Mouse (Mus musculus) layer of hippocampus, adult 8-10 months (tissue): ENCODE results near the gene Cdkl3. TPM values are rescaled to one million over a fixed set of nuclear protein-coding genes. Genes with fewer than 3 reads are reported as not detected.
A peak's percentile ranks its signal among the peaks of the same experiment; 100 is the strongest.
"Not testable (repeated sequence)": the region's sequence is repeated elsewhere in the genome, so short reads cannot be mapped to it uniquely, and the experiment has no call there.

Source experiments
- DNase-seq, 2 experiments: peaks; one replicate each; pipeline ENCODE4 v3.0.0; 2022; ENCODE audit warnings: low spot score in 2 of 2
- microRNA-seq, 2 experiments: library from miRNA; unstranded; fragments of <30 nt; microRNA quantifications; one replicate each; pipeline ENCODE4 v1.2.0; 2022
- total RNA-seq, 4 experiments: library from RNA; stranded (reverse); gene quantifications; 2 replicates each; pipeline ENCODE4 v1.2.4; 2022

Gene Cdkl3
- total RNA-seq, 4 experiments from 2014 or later: 13.4 to 17.6 (median 16.1) TPM

DNA sequence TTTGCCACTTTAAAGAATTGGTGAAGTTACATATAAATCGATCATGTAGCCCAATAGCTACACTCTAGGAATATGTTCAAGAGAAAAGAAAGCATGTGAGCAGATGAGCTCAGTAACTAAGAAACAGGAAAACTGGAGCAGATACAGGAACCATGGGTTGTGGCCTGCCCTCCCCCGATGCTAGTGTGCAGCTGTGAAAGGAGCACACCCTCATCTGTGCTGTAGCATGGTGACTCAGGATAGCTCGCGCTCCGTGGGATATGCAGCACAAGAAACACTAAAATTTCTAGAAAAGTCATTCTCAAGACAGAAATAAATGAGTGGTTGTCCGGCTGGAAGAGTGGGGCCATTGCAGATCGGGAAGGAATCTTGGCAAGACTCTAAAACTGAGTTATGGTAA lies 113.1 kb downstream of the Cdkl3 start:
- no peak for DNase-seq

DNA sequence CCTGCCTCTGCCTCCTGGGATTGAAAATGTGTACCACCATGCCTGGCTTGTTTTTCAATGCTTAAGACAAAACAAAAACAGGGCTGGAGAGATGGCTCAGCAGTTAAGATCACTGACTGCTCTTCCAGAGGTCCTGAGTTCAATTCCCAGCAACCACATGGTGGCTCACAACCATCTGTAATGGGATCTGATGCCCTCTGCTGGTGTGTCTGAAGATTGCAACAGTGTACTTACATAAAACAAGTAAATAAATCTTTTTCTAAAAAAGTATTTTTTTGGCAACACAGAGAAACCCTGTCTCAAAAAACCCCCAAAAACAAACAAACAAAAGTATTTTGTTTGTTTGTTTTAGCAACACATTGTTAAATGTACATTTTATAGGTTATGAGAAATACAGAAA lies 116.4 kb downstream of the Cdkl3 start:
- DNase-seq: not testable (repeated sequence)

DNA sequence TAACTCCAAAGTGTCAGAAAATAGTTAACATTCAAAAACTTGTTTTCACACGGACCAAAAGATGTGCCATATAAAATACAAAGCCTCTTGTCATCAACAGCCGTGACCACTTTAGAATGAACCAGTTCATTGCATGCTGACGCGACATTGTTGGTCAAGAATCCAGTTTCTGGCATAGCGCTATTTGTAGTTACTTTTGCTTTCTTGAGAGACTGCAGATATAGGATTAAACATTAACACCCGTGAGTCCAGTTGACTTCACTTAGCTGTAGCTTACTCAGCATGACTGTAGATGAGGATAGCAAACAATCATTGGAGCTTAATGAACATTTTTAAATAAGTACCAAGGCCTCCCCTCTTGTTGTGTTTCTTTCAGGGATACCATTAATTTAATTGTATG lies 118.0 kb downstream of the Cdkl3 start:
- no peak for DNase-seq

DNA sequence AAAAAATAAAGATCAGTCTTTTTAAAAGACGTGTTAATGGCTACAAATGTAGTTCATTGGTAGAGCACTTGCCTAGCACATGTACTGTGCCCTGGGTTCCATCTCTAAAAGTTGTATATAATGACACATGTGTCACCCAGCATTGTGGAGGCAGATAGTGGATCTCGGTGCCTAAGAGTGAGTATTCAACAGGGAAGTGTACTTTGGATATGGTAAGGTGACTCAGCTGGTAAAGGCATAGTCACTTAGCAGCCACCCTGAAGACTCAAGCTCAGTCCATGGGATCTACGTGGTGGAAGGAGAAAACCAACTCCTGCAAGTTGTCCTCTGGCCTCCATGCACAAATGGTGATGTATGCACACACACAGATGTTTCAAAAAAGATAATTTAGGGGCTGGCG lies 120.4 kb downstream of the Cdkl3 start:
- DNase-seq: no peak

DNA sequence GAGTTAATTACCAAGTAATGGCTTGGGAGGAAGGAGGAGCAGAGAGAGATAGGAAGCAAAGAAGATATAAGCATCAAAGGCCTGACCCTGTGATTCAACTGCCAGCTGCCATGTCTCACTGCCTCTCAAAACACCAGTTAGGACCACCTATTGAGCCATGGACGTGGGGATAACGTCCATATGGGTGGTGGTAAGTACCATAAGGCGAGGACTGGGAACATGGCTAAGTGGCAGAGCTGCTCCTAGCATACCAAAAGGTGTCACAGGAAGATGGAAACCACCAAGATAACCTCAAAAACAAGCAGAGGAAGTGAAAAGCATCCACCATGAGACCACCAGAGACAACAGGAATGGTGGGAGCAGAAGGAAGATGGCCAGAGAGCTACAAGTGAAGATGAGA lies 123.1 kb downstream of the Cdkl3 start:
- DNase-seq: no peak

DNA sequence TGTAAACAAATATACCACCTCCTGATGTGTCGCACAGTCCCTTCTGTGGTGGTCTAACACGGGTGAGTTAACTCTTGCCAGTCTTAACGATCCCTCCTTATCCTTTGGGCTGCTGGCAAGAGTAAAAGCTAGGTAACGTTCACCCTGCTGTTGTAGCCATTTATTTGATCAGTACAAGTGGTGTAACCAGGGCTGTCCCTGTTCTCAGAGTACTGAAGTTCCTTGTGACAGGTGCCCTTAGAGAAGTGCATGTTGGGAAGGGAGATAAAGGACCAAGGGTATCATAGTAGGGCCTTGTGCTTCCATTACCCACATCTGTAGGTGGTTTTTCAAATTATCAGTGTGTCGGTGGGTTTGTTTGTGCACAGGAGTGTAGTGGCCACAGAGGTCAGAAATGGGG lies 123.7 kb downstream of the Cdkl3 start:
- no peak for DNase-seq

DNA sequence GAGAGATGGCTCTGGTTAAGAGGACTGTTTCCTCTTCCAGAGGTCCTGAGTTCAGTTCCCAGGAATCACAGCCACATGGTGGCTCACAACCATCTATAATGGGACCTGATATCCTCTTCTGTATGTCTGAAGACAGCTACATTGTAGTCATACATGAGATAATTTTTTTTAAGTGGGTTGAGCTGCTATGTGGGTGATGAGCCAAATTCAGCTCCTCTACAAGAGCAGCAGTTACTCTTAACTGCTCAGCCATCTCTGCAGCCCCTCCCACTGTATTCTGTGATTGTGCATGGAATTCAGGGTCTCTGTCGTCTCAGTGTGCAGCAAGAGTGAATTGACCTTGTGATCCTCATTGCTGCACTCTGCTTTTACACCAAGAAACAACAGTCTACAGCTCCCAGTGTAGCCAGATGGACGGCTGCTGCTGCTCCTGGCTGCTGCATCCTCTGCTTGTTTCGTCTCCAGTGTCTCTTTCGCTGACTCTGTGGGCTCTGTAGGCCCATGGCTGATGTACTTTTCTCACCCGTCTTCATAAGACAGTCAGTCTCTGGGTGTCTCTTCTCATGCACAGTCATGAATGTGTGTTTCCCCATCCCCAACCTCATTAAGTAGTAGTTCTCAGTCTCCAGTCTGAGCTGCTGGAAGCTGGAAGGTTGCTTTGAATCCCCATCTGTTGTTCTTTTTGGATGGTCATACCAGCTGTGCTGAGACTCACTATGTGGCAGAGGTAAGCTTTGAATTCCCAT lies 124.5 kb downstream of the Cdkl3 start:
- DNase-seq: peak; percentile 22 to 31

DNA sequence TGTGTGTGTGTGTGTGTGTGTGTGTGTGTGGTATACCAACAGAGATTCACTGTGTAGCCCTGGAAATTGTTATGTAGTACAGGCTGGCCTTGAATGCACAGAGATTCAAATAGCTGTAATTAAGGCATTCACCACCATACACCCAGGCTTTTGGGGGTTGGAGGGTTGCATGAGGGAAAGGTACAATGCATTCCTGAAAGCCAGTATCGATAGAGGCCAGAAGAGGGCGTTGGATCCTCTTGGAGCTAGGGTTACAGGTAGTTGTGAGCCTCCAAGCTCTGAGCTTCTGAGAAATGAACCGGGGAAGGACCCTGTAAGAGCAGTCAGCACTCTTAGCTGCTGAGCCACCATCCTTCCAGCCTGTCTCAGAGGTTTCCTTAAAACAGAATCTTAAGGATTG lies 125.2 kb downstream of the Cdkl3 start:
- DNase-seq: no peak

DNA sequence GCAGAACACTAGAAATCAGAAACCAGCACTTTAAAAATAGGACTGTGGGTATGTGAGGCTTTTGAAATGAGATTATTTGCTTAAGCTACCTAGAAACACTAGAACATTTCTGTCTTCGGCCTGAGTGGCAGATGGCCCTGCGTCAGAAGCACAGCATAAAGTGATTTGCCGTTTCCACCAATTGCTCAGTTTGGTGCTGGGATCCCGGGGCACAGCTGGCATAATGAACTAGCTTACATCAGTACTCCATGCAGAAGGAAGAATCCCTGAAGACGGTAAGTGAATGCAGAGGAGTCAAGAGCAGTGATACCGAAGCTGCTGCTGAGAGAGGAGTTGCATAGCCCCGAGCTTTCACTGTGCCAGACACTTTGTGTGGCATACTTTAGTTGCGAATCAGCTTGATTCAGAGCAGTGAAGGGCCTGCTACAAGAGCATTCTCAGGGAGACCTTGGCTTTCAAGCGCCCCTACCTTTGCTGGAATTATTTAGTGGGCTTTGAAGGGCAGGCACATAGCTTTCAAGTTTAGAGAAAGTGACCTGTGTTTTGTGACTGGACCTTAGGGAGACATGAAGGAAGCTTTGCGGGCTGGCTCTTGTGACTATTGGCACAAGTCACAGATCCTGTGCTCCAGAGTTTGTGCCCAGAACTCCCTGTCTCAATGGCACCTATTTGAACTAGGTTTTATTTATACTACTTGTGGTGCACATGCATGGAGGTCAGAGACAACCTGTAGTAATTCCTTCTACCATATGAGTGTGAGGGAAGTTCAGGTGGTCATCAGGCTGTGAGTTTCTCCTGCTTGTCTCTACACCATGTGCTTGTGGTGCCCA lies 125.8 kb downstream of the Cdkl3 start:
- DNase-seq: peak; percentile 56 to 58

DNA sequence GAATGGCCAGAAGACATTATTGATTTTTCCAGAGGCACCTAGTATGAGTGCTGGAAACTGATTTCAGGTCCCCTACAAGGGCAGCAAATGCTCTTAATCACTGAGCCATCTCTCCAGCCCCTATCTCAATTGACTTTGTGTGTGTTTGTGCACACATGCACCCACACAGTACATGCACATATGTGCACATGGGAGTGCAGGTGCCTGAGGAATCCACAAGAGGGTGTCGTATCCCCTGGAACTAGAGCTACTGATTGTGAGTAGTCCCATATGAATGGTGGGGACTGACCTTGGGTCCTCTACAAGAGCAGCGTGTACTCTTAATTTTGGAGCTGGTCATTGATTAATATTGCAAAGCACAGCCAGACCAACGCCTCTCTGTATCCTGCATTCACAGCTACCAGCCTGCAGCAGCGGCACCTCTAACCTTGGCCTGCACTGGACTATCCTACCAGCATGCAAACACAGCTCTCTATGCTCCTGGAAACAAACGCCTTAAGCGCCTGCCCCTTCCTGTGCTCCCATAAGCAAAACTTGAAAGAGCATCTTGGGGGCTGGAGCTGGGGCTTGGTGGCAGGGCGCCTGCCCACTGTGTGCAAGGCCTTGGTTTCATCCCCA lies 126.5 kb downstream of the Cdkl3 start:
- DNase-seq: no peak

Small RNA genes lying within 50 kb of the gene (microRNA-seq; reads per million reads assigned to microRNA genes)
- gene Gm24157 (0 reads per million in 2 experiments), gene Mir3061 (8.6 to 11.1 reads per million in 2 experiments)

Other genes starting within 250 kb of the Cdkl3 start
- gene Sec24a, start 240.6 kb upstream of the Cdkl3 start, total RNA-seq: 10 to 100 TPM; 19.4 to 23.8 (median 20.5) TPM
- gene Sar1b, start 240.5 kb upstream of the Cdkl3 start, total RNA-seq: 10 to 100 TPM; 67.5 to 74.9 (median 70.7) TPM
- gene Jade2, start 146.6 kb upstream of the Cdkl3 start, total RNA-seq: 10 to 100 TPM; 50.6 to 54.2 (median 52.0) TPM
- 10 to 100 TPM; 35.7 to 42.8 (median 39.5) TPM for gene Cdkn2aipnl, start 36.6 kb upstream of the Cdkl3 start, total RNA-seq
- 100 to 1,000 TPM; 162 to 207 (median 179) TPM for gene Ube2b, start 3.5 kb upstream of the Cdkl3 start, total RNA-seq
- 100 to 1,000 TPM; 102 to 118 (median 110) TPM for gene Ppp2ca, start 94.5 kb downstream of the Cdkl3 start, total RNA-seq
- not detected for gene Olfr1373, start 141.3 kb downstream of the Cdkl3 start, total RNA-seq
- not detected for gene Olfr1371, start 209.8 kb downstream of the Cdkl3 start, total RNA-seq
- 100 to 1,000 TPM; 433 to 496 (median 439) TPM for gene Skp1a, start 227.8 kb downstream of the Cdkl3 start, total RNA-seq